Mouse (Mus musculus): ENCODE results near the gene Nyx. TPM values are rescaled to one million over a fixed set of nuclear protein-coding genes. Genes with fewer than 3 reads are reported as not detected.

Nyx gene
- 0.12 TPM for total RNA-seq (2023)

DNA sequence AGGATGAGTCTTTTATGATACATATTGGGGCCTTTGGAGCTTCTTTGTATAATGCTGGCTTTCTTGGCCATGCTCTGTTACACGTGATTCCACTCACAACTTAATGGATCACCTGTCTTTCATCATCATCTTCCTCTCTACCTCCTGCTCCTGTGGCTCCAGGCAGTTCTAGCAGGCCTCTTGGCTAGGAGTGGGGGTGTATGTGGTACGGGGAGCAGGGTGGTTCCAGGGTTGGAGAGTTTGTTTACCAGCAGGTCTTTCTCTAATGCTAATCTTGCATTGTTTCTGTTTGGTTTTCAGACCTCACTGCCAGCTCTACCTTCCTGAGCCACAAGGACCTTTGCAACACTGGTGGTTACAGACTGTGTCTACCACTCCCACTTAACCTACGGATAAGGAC lies at the start of gene Nyx:
Gene Nyx, plus strand, starts transcription at position 301 of the 400 bp plus-strand sequence.

Other genes with a start within 250 kb of the Nyx start
- 393 TPM for gene Ddx3x, start 185.1 kb upstream of the Nyx start, total RNA-seq (2023)
- gene Gpr34, start 166.0 kb downstream of the Nyx start, total RNA-seq (2023) = 4.3 TPM
- gene Gpr82, start 195.3 kb downstream of the Nyx start, total RNA-seq (2023) = not detected

Data from CD4-positive naive resting alpha-beta T cell, adult 76 days (primary cell).